Mouse (Mus musculus) heart, postnatal 4 days (tissue): ENCODE results near the gene Knstrn. TPM values are rescaled to one million over a fixed set of nuclear protein-coding genes. Genes with fewer than 3 reads are reported as not detected.

Experiments
- DNase-seq: peaks from one replicate; pipeline ENCODE4 v3.0.0; 2021
- total RNA-seq, 2 experiments: library from RNA; stranded (reverse); gene quantifications; 2 replicates each; pipeline ENCODE4 v1.2.3; 2021

Knstrn gene
- total RNA-seq, 2 experiments from 2014 or later, result 53.5 to 65.0 TPM

- DNase-seq, result no peak
These were observed 48.5 kb downstream of the Knstrn start for GRCm38 (mm10) chr2:118862340-118862675.

GRCm38 (mm10) chr2:118870601-118871000 lies 56.8 kb downstream of the Knstrn start:
- DNase-seq, result no peak

- DNase-seq, result no peak
These were observed 57.2 kb downstream of the Knstrn start for GRCm38 (mm10) chr2:118871032-118871431.

- no peak for DNase-seq
These were observed 59.2 kb downstream of the Knstrn start for GRCm38 (mm10) chr2:118873018-118873417.

GRCm38 (mm10) chr2:118873890-118874430 lies 60.2 kb downstream of the Knstrn start:
- no peak for DNase-seq

- DNase-seq, result no peak
These were observed 61.5 kb downstream of the Knstrn start for GRCm38 (mm10) chr2:118875316-118875715.

GRCm38 (mm10) chr2:118876453-118876852 lies 62.6 kb downstream of the Knstrn start:
- DNase-seq, result no peak

- DNase-seq, result peak; percentile 35
These were observed 67.2 kb downstream of the Knstrn start for GRCm38 (mm10) chr2:118881019-118881418.

GRCm38 (mm10) chr2:118881956-118882355 lies 68.2 kb downstream of the Knstrn start:
- DNase-seq, result no peak

GRCm38 (mm10) chr2:118882840-118883679 lies 69.3 kb downstream of the Knstrn start:
- peak; percentile 93 for DNase-seq

GRCm38 (mm10) chr2:118887440-118887839 lies 73.6 kb downstream of the Knstrn start:
- no peak for DNase-seq

GRCm38 (mm10) chr2:118887845-118888548 lies 74.2 kb downstream of the Knstrn start:
- DNase-seq, result peak; percentile 53

GRCm38 (mm10) chr2:118891173-118891572 lies 77.4 kb downstream of the Knstrn start:
- no peak for DNase-seq

- peak; percentile 37 for DNase-seq
These were observed 82.4 kb downstream of the Knstrn start for GRCm38 (mm10) chr2:118895990-118896913.

- no peak for DNase-seq
These were observed 83.1 kb downstream of the Knstrn start for GRCm38 (mm10) chr2:118896914-118897291.

- DNase-seq, result no peak
These were observed 83.6 kb downstream of the Knstrn start for GRCm38 (mm10) chr2:118897392-118897791.

- DNase-seq, result no peak
These were observed 84.0 kb downstream of the Knstrn start for GRCm38 (mm10) chr2:118897808-118898207.

GRCm38 (mm10) chr2:118898771-118899170 lies 85.0 kb downstream of the Knstrn start:
- no peak for DNase-seq

GRCm38 (mm10) chr2:118899306-118899705 lies 85.5 kb downstream of the Knstrn start:
- DNase-seq, result no peak

- peak; percentile 36 for DNase-seq
These were observed 86.4 kb downstream of the Knstrn start, which contains the start of gene Bahd1 for GRCm38 (mm10) chr2:118899981-118900825. TSS of gene Bahd1 (plus strand) at chr2:118900377.

GRCm38 (mm10) chr2:118900826-118901140 lies 87.0 kb downstream of the Knstrn start:
- DNase-seq, result no peak
